Mouse (Mus musculus): ENCODE data around the gene Mvb12a. TPM values are rescaled to one million over a fixed set of nuclear protein-coding genes. Genes with fewer than 3 reads are reported as not detected.
A peak's percentile ranks its signal among the peaks of the same experiment; 100 is the strongest.
"Not testable (repeated sequence)": the region's sequence is repeated elsewhere in the genome, so short reads cannot be mapped to it uniquely, and the experiment has no call there.

The Mvb12a gene
- polyA plus RNA-seq, 1 experiment from 2014 or later: 98.3 TPM

- DNase-seq (ENCODE audit: low spot score): no peak
Observed at GRCm38 (mm10) chr8:71526272-71526671, 16.4 kb upstream of the Mvb12a start.

- no peak for DNase-seq (ENCODE audit: low spot score)
Observed at GRCm38 (mm10) chr8:71527162-71527870, 15.4 kb upstream of the Mvb12a start.

- DNase-seq (ENCODE audit: low spot score): peak; percentile 77
Observed at GRCm38 (mm10) chr8:71528362-71529073, 14.2 kb upstream of the Mvb12a start.

- DNase-seq (ENCODE audit: low spot score): not testable (repeated sequence)
Observed at GRCm38 (mm10) chr8:71530735-71531467, 11.8 kb upstream of the Mvb12a start.

GRCm38 (mm10) chr8:71534263-71534810 lies 8.4 kb upstream of the Mvb12a start:
- no peak for DNase-seq (ENCODE audit: low spot score)

GRCm38 (mm10) chr8:71535663-71536062 lies 7.1 kb upstream of the Mvb12a start:
- peak; percentile 65 for DNase-seq (ENCODE audit: low spot score)

GRCm38 (mm10) chr8:71537028-71537867 lies 5.5 kb upstream of the Mvb12a start, which contains the start of gene Bst2:
Bst2 (minus strand) TSS chr8:71537456.
- DNase-seq (ENCODE audit: low spot score): peak; percentile 91

- no peak for DNase-seq (ENCODE audit: low spot score)
Observed at GRCm38 (mm10) chr8:71543755-71544154, 1.0 kb downstream of the Mvb12a start.

GRCm38 (mm10) chr8:71545053-71545452 lies 2.3 kb downstream of the Mvb12a start:
- DNase-seq (ENCODE audit: low spot score): no peak

- peak; percentile 75 for DNase-seq (ENCODE audit: low spot score)
Observed at GRCm38 (mm10) chr8:71547590-71547989, 4.9 kb downstream of the Mvb12a start.

GRCm38 (mm10) chr8:71550754-71551153 lies 8.0 kb downstream of the Mvb12a start:
- DNase-seq (ENCODE audit: low spot score): peak; percentile 63

GRCm38 (mm10) chr8:71552770-71553169 lies 10.0 kb downstream of the Mvb12a start:
- DNase-seq (ENCODE audit: low spot score): no peak

GRCm38 (mm10) chr8:71554001-71554400 lies 11.3 kb downstream of the Mvb12a start:
- DNase-seq (ENCODE audit: low spot score): peak; percentile 1

- DNase-seq (ENCODE audit: low spot score): peak; percentile 1
Observed at GRCm38 (mm10) chr8:71554644-71555043, 11.9 kb downstream of the Mvb12a start.

GRCm38 (mm10) chr8:71558071-71558957 lies 15.6 kb downstream of the Mvb12a start, which contains the start of gene Tmem221:
Tmem221 (minus strand) TSS chr8:71558871.
- peak; percentile 85 for DNase-seq (ENCODE audit: low spot score)

- DNase-seq (ENCODE audit: low spot score): peak; percentile 95
Observed at GRCm38 (mm10) chr8:71558958-71559690, 16.4 kb downstream of the Mvb12a start.

GRCm38 (mm10) chr8:71560071-71560470 lies 17.3 kb downstream of the Mvb12a start:
- DNase-seq (ENCODE audit: low spot score): no peak

- DNase-seq (ENCODE audit: low spot score): no peak
Observed at GRCm38 (mm10) chr8:71560765-71561164, 18.0 kb downstream of the Mvb12a start.

GRCm38 (mm10) chr8:71561401-71561800 lies 18.7 kb downstream of the Mvb12a start:
- DNase-seq (ENCODE audit: low spot score): peak; percentile 89
